Mouse (Mus musculus) cortical plate, adult 2 months (tissue): Measurements from ENCODE around the gene Cpt1a. TPM values are rescaled to one million over a fixed set of nuclear protein-coding genes. Genes with fewer than 3 reads are reported as not detected.
A peak's percentile ranks its signal among the peaks of the same experiment; 100 is the strongest.

ENCODE experiments used
- H3K27ac ChIP-seq: fragments of 200-500 bp; 2 replicates; pipeline ENCODE4 v1.5.1; 2012; ENCODE audit warnings: low read length, control low read depth, inconsistent platforms; ENCODE audit not compliant: insufficient read depth
- H3K4me1 ChIP-seq: fragments of 200-500 bp; 2 replicates; pipeline ENCODE4 v1.6.1; 2011; ENCODE audit warnings: low read length; ENCODE audit not compliant: control insufficient read depth, insufficient read depth
- H3K4me3 ChIP-seq: fragments of 200-500 bp; 2 replicates; pipeline ENCODE4 v1.5.1; 2011; ENCODE audit warnings: mild to moderate bottlenecking, low read length, control low read depth; ENCODE audit not compliant: insufficient read depth
- CTCF ChIP-seq: fragments of 200-500 bp; IDR thresholded peaks from 2 replicates; pipeline ENCODE4 v1.5.1; 2011; ENCODE audit warnings: mild to moderate bottlenecking, control low read depth, low read length; ENCODE audit not compliant: insufficient read depth; ENCODE audit errors: extremely low read depth
- POLR2A ChIP-seq: fragments of 200-500 bp; IDR thresholded peaks from 2 replicates; pipeline ENCODE4 v1.6.1; 2011; ENCODE audit warnings: mild to moderate bottlenecking, low read length, control low read depth; ENCODE audit not compliant: insufficient read depth; ENCODE audit errors: extremely low read depth
- polyA plus RNA-seq: library from polyadenylated mRNA; depleted of rRNA; stranded (reverse); fragments of >200 nt; gene quantifications from 2 replicates; pipeline ENCODE4 v1.2.3, GENCODE M21; 2012

The Cpt1a gene
- polyA plus RNA-seq, 1 experiment: 23.4 TPM

GRCm38 (mm10) chr19:3378614-3379013 is 56.5 kb downstream of the Cpt1a start:
- TF ChIP-seq POLR2A (no peak), CTCF (no peak)
- no peaks in the 10 kb centered on the region for H3K4me1 ChIP-seq
- H3K4me3 ChIP-seq: no peak overlapping the region
- H3K27ac ChIP-seq: no peak overlapping the region

GRCm38 (mm10) chr19:3388061-3388460 is 65.9 kb downstream of the Cpt1a start:
- TF ChIP-seq CTCF: no peak
- no peak overlapping the region for H3K27ac ChIP-seq
- H3K4me3 ChIP-seq: no peak overlapping the region
- no peaks in the 10 kb centered on the region for H3K4me1 ChIP-seq

GRCm38 (mm10) chr19:3388629-3389057 is 66.5 kb downstream of the Cpt1a start, which contains the start of gene Tesmin:
Gene Tesmin (plus strand): TSS chr19:3388857.
- peak within 1 kb of the TSS; percentile 12; the same call in 1 of the 2 replicates for H3K4me3 ChIP-seq
- no peaks in the 10 kb centered on the region for H3K4me1 ChIP-seq
- no peak within 1 kb of the TSS for H3K27ac ChIP-seq
- TF ChIP-seq CTCF: no peak
- TF ChIP-seq POLR2A: no peak

- no peaks in the 10 kb centered on the region for H3K4me1 ChIP-seq
- TF ChIP-seq POLR2A (no peak), CTCF (peak; percentile 41)
- peak overlapping the region; percentile 12; the same call in 1 of the 2 replicates for H3K4me3 ChIP-seq
- H3K27ac ChIP-seq: no peak overlapping the region
Measured at GRCm38 (mm10) chr19:3389089-3389488, 67.0 kb downstream of the Cpt1a start.

GRCm38 (mm10) chr19:3392384-3392783 is 70.2 kb downstream of the Cpt1a start:
- Histone ChIP-seq H3K4me1 (no peaks in the 10 kb centered on the region), H3K27ac (no peak overlapping the region), H3K4me3 (no peak overlapping the region)
- no peak for TF ChIP-seq POLR2A
- TF ChIP-seq CTCF: no peak

- H3K4me3 ChIP-seq: no peak overlapping the region
- TF ChIP-seq CTCF (no peak), POLR2A (no peak)
- H3K4me1 ChIP-seq: no peaks in the 10 kb centered on the region
- H3K27ac ChIP-seq: no peak overlapping the region
Measured at GRCm38 (mm10) chr19:3394216-3394615, 72.1 kb downstream of the Cpt1a start.

- H3K4me3 ChIP-seq: no peak overlapping the region
- H3K4me1 ChIP-seq: no peaks in the 10 kb centered on the region
- no peak overlapping the region for H3K27ac ChIP-seq
- TF ChIP-seq CTCF (no peak), POLR2A (no peak)
Measured at GRCm38 (mm10) chr19:3400057-3400456, 77.9 kb downstream of the Cpt1a start.

- no peaks in the 10 kb centered on the region for H3K4me1 ChIP-seq
- TF ChIP-seq CTCF (no peak), POLR2A (no peak)
- H3K4me3 ChIP-seq: no peak overlapping the region
- no peak overlapping the region for H3K27ac ChIP-seq
Measured at GRCm38 (mm10) chr19:3401504-3401903, 79.4 kb downstream of the Cpt1a start.

- no peak overlapping the region for H3K4me3 ChIP-seq
- TF ChIP-seq POLR2A: no peak
- TF ChIP-seq CTCF: no peak
- H3K4me1 ChIP-seq: no peaks in the 10 kb centered on the region
- no peak overlapping the region for H3K27ac ChIP-seq
Measured at GRCm38 (mm10) chr19:3401943-3402342, 79.8 kb downstream of the Cpt1a start.

- no peak overlapping the region for H3K27ac ChIP-seq
- no peak for TF ChIP-seq POLR2A
- H3K4me1 ChIP-seq: no peaks in the 10 kb centered on the region
- H3K4me3 ChIP-seq: no peak overlapping the region
Measured at GRCm38 (mm10) chr19:3402390-3402789, 80.3 kb downstream of the Cpt1a start.

- no peak overlapping the region for H3K4me3 ChIP-seq
- no peak overlapping the region for H3K27ac ChIP-seq
- TF ChIP-seq POLR2A (no peak), CTCF (no peak)
- no peaks in the 10 kb centered on the region for H3K4me1 ChIP-seq
Measured at GRCm38 (mm10) chr19:3404030-3404429, 81.9 kb downstream of the Cpt1a start.

GRCm38 (mm10) chr19:3405531-3406281 is 83.6 kb downstream of the Cpt1a start:
- Histone ChIP-seq H3K27ac (no peak overlapping the region), H3K4me3 (no peak overlapping the region), H3K4me1 (no peaks in the 10 kb centered on the region)
- TF ChIP-seq CTCF (no peak), POLR2A (no peak)
